24 mouse cellular contexts compared by ENCODE assay signal in the genomic region with DNA sequence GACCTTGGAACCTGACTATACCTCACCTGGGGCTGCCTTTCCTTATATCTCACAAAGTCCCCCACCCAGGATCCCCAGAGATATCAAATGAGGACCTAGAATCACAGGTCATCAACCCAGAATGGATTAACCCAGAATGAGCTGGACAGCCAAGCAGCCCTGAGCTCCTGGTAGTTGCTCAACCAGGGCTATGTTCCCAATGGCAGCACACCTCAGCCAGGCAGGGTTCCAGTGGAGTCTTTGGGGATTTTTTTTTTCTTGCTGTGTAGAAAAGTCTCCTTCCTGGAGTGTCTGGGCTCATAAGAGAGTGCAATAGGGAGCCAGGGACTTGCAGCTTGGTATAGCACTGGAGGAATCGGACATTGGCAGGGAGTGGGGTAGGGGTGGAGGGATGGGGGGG. TPM values are rescaled to one million over a fixed set of nuclear protein-coding genes. Genes with fewer than 3 reads are reported as not detected.
DNase-seq lines count a peak whose midpoint lies in the region; ATAC-seq and TF ChIP-seq lines count a peak whose summit lies in the region.
"Had no signal": no experiment of that assay in that cellular context is flagged by ENCODE, and none has a peak within 500 bp of the region (broad histone marks: within the 10 kb centered on the region; RNA-seq: fewer than 3 reads in every experiment).

No protein-coding gene starts in this region.

- DNase-seq in heart, postnatal 14 days = no peak
- DNase-seq in midbrain, embryonic 11.5 days (ENCODE audit: low spot score, missing footprints) = peak; percentile 79
- DNase-seq in lung, postnatal 10 days = no peak
- no peak for DNase-seq in right cerebral cortex, postnatal 25 days
- DNase-seq: cerebellum, adult 18-20 months; cerebellum, postnatal 36 days; gastrocnemius, postnatal 10 days; thymus, adult 2 months had no signal

- WGBS in heart, embryonic 13.5 days = 63% methylated on average over 1 of the region's 1 CpGs
- WGBS in midbrain, embryonic 11.5 days = 100% methylated on average over 1 of the region's 1 CpGs
- 83% methylated on average over 1 of the region's 1 CpGs for WGBS in midbrain, embryonic 16.5 days
- 88% methylated on average over 1 of the region's 1 CpGs for WGBS in liver, embryonic 12.5 days (ENCODE audit: insufficient replicate concordance)
- WGBS in small intestine, adult 2 months = 92% methylated on average over 1 of the region's 1 CpGs

- TF ChIP-seq CTCF in small intestine, adult 2 months (IDR thresholded peaks at IDR 0.05; ENCODE audit: extremely low read depth, insufficient read length, insufficient replicate concordance, low read depth, low read length) = no peak

- peak overlapping the region; percentile 98 for H3K27ac ChIP-seq in heart, embryonic 13.5 days (replicated peaks)
- H3K27ac ChIP-seq in midbrain, embryonic 11.5 days (ENCODE audit: low read depth, low read length) = no peak overlapping the region
- H3K27ac ChIP-seq in midbrain, embryonic 16.5 days (ENCODE audit: low read length) = no peak overlapping the region
- H3K27ac ChIP-seq in liver, embryonic 12.5 days = peak overlapping the region; percentile 91
- H3K27ac ChIP-seq in small intestine, adult 2 months (ENCODE audit: insufficient read depth, low read depth, low read length) = 0 out of 2 replicates have a peak overlapping the region, but pooled peaks have one; percentile 18
- H3K27ac ChIP-seq: hindbrain, embryonic 14.5 days; limb, embryonic 13.5 days; midbrain, embryonic 15.5 days had no signal

- peak overlapping the region; percentile 73; the same call in 1 of the 2 replicates for H3K9ac ChIP-seq in heart, embryonic 13.5 days
- H3K9ac ChIP-seq in midbrain, embryonic 11.5 days (ENCODE audit: low read length) = no peak overlapping the region
- H3K9ac ChIP-seq in midbrain, embryonic 16.5 days (ENCODE audit: low read depth, low read length) = no peak overlapping the region
- H3K9ac ChIP-seq in liver, embryonic 12.5 days = peak overlapping the region; percentile 57; the same call in 1 of the 2 replicates
- H3K9ac ChIP-seq: hindbrain, embryonic 14.5 days; limb, embryonic 13.5 days; midbrain, embryonic 15.5 days had no signal

- H3K4me3 ChIP-seq in heart, embryonic 13.5 days = no peak overlapping the region
- H3K4me3 ChIP-seq in midbrain, embryonic 11.5 days (ENCODE audit: low read depth, low read length) = no peak overlapping the region
- no peak overlapping the region for H3K4me3 ChIP-seq in midbrain, embryonic 16.5 days (ENCODE audit: low read depth, low read length)
- no peak overlapping the region for H3K4me3 ChIP-seq in liver, embryonic 12.5 days
- no peak overlapping the region for H3K4me3 ChIP-seq in small intestine, adult 2 months (ENCODE audit: low read depth, low read length)
- H3K4me3 ChIP-seq: limb, embryonic 13.5 days; midbrain, embryonic 15.5 days had no signal

- H3K36me3 ChIP-seq in heart, embryonic 13.5 days = no peaks in the 10 kb centered on the region
- no peaks in the 10 kb centered on the region for H3K36me3 ChIP-seq in midbrain, embryonic 11.5 days (ENCODE audit: control insufficient read depth, insufficient read depth, low read length)
- no peaks in the 10 kb centered on the region for H3K36me3 ChIP-seq in midbrain, embryonic 16.5 days (ENCODE audit: control insufficient read depth, insufficient read depth, low read length)
- no peaks in the 10 kb centered on the region for H3K36me3 ChIP-seq in liver, embryonic 12.5 days
- no peaks in the 10 kb centered on the region for H3K36me3 ChIP-seq in small intestine, adult 2 months (ENCODE audit: control insufficient read depth, insufficient read depth, low read length)
- H3K36me3 ChIP-seq: limb, embryonic 13.5 days; midbrain, embryonic 15.5 days had no signal

- no peak for TF ChIP-seq POLR2A in small intestine, adult 2 months (IDR thresholded peaks at IDR 0.05; ENCODE audit: low read depth, low read length)

- intact Hi-C loops in heart, postnatal 14 days (cut with DNase I) = no loop called here

- no peak for ATAC-seq in heart, embryonic 13.5 days (ENCODE audit: extremely low read depth, insufficient number of reproducible peaks, low FRiP score, low TSS enrichment)
- no peak for ATAC-seq in midbrain, embryonic 11.5 days (ENCODE audit: low FRiP score)
- ATAC-seq in midbrain, embryonic 16.5 days = no peak
- no peak for ATAC-seq in liver, embryonic 12.5 days
- ATAC-seq: lung, postnatal 0 days; midbrain, embryonic 15.5 days; Patski had no signal

- peaks cover 66% of the 10 kb centered on the region for H3K4me1 ChIP-seq in heart, embryonic 13.5 days
- H3K4me1 ChIP-seq in midbrain, embryonic 11.5 days (ENCODE audit: control insufficient read depth, insufficient read depth, low read length) = peaks cover 12% of the 10 kb centered on the region
- H3K4me1 ChIP-seq in midbrain, embryonic 16.5 days (ENCODE audit: control insufficient read depth, insufficient read depth, low read length) = peaks cover 5% of the 10 kb centered on the region; the same call in 1 of the 2 replicates
- H3K4me1 ChIP-seq in liver, embryonic 12.5 days = peaks cover 88% of the 10 kb centered on the region
- peaks cover 34% of the 10 kb centered on the region for H3K4me1 ChIP-seq in small intestine, adult 2 months (ENCODE audit: control insufficient read depth, insufficient read depth, insufficient read length, low read length)
- H3K4me1 ChIP-seq: midbrain, embryonic 15.5 days had no signal

- no peak overlapping the region for H3K4me2 ChIP-seq in heart, embryonic 13.5 days
- H3K4me2 ChIP-seq in midbrain, embryonic 11.5 days = no peak overlapping the region
- H3K4me2 ChIP-seq in midbrain, embryonic 16.5 days (ENCODE audit: low read length) = no peak overlapping the region
- no peak overlapping the region for H3K4me2 ChIP-seq in liver, embryonic 12.5 days
- H3K4me2 ChIP-seq: hindbrain, embryonic 14.5 days; limb, embryonic 13.5 days; midbrain, embryonic 15.5 days had no signal

- H3K9me3 ChIP-seq in heart, embryonic 13.5 days = no peaks in the 10 kb centered on the region
- H3K9me3 ChIP-seq in midbrain, embryonic 11.5 days (ENCODE audit: control insufficient read depth, low read length) = no peaks in the 10 kb centered on the region
- H3K9me3 ChIP-seq in midbrain, embryonic 16.5 days (replicated peaks; ENCODE audit: control insufficient read depth, low read length, poor library complexity, severe bottlenecking) = no peaks in the 10 kb centered on the region
- no peaks in the 10 kb centered on the region for H3K9me3 ChIP-seq in liver, embryonic 12.5 days (replicated peaks)
- H3K9me3 ChIP-seq: limb, embryonic 13.5 days; megakaryocyte, embryonic 14.5 days; midbrain, embryonic 15.5 days had no signal

- no peaks in the 10 kb centered on the region for H3K27me3 ChIP-seq in heart, embryonic 13.5 days (replicated peaks)
- H3K27me3 ChIP-seq in midbrain, embryonic 11.5 days (ENCODE audit: control insufficient read depth, insufficient read depth, low read length) = no peaks in the 10 kb centered on the region
- H3K27me3 ChIP-seq in midbrain, embryonic 16.5 days (ENCODE audit: control insufficient read depth, insufficient read depth, low read depth, low read length) = no peaks in the 10 kb centered on the region
- 0 out of 2 replicates have a peak, but pooled peaks cover 3% of the 10 kb centered on the region for H3K27me3 ChIP-seq in liver, embryonic 12.5 days (replicated peaks)
- no peaks in the 10 kb centered on the region for H3K27me3 ChIP-seq in small intestine, adult 2 months (ENCODE audit: control insufficient read depth, insufficient read depth, low read length)
- H3K27me3 ChIP-seq: limb, embryonic 13.5 days; midbrain, embryonic 15.5 days; Patski had no signal

RNA-seq across cellular contexts. Expression of a gene that starts 46.7 kb away (rescaled TPM):
- 18.5 and 19.3 TPM in 2 replicates for polyA plus RNA-seq in heart, embryonic 13.5 days (2015; fragmentation: Nextera tagmentation; extraction: Ambion mirVana)
- 10 to 100 TPM; 13.6 to 15.5 TPM for total RNA-seq in heart, postnatal 14 days (2021)
- 3.9 and 4.0 TPM in 2 replicates for polyA plus RNA-seq in midbrain, embryonic 11.5 days (2014; fragmentation: Nextera tagmentation; extraction: Ambion mirVana)
- polyA plus RNA-seq in midbrain, embryonic 16.5 days (2015; fragmentation: Nextera tagmentation; extraction: Ambion mirVana) = 0.99 and 1.0 TPM in 2 replicates
- 11.7 and 12.9 TPM in 2 replicates for polyA plus RNA-seq in liver, embryonic 12.5 days (2016; fragmentation: Nextera tagmentation; extraction: Ambion mirVana)
- polyA plus RNA-seq in small intestine, adult 2 months (2012; rRNA removed) = 45.7 and 90.4 TPM in 2 replicates
- total RNA-seq: neutrophil, adult 5-6 weeks had no signal

RNA-seq across cellular contexts. Expression of a gene that starts 48.4 kb away (rescaled TPM):
- polyA plus RNA-seq in heart, embryonic 13.5 days (2015; fragmentation: Nextera tagmentation; extraction: Ambion mirVana) = not detected in 2 replicates
- total RNA-seq in heart, postnatal 14 days (2021) = under 1 TPM; 0.14 to 0.29 TPM
- polyA plus RNA-seq in midbrain, embryonic 11.5 days (2014; fragmentation: Nextera tagmentation; extraction: Ambion mirVana) = not detected in 2 replicates
- not detected in 2 replicates for polyA plus RNA-seq in midbrain, embryonic 16.5 days (2015; fragmentation: Nextera tagmentation; extraction: Ambion mirVana)
- not detected in 2 replicates for polyA plus RNA-seq in liver, embryonic 12.5 days (2016; fragmentation: Nextera tagmentation; extraction: Ambion mirVana)
- polyA plus RNA-seq in small intestine, adult 2 months (2012; rRNA removed) = 0.17 and 0.98 TPM in 2 replicates
- total RNA-seq: layer of hippocampus, adult 18-20 months; layer of hippocampus, postnatal 25 days; left cerebral cortex, postnatal 10 days; neutrophil, adult 5-6 weeks had no signal
- polyA plus RNA-seq: forebrain, embryonic 11.5 days; heart, embryonic 14.5 days; hindbrain, embryonic 14.5 days; limb, embryonic 13.5 days; lung, postnatal 0 days; midbrain, embryonic 15.5 days had no signal

Comparison
In these comparisons a context has a peak if more than half of its experiments do, and no peak if none do; other contexts are left out.
1. H3K27ac ChIP-seq: peak in heart, embryonic 13.5 days (single experiment), liver, embryonic 12.5 days (single experiment) and small intestine, adult 2 months (single experiment); none in midbrain, embryonic 11.5 days (single experiment) and midbrain, embryonic 16.5 days (single experiment).
2. H3K9ac ChIP-seq: peak in heart, embryonic 13.5 days (single experiment) and liver, embryonic 12.5 days (single experiment); none in midbrain, embryonic 11.5 days (single experiment) and midbrain, embryonic 16.5 days (single experiment).